ENCODE assay signal across 10 mouse cellular contexts in genomic region chrX:6922165-6922564, GRCm38 (mm10).
A peak's percentile ranks its signal among the peaks of the same experiment; 100 is the strongest.
DNase-seq lines count a peak whose midpoint lies in the region; ATAC-seq and TF ChIP-seq lines count a peak whose summit lies in the region.
"Had no signal": no experiment of that assay in that cellular context is flagged by ENCODE, and none has a peak within 500 bp of the region (broad histone marks: within the 10 kb centered on the region; RNA-seq: fewer than 3 reads in every experiment).

No protein-coding gene starts in this region.

- peak; percentile 53 for TF ChIP-seq CTCF in gastrocnemius, adult 2 months (IDR thresholded peaks at IDR 0.05)
- 0 out of 2 replicates have a peak, but pooled peaks have one; percentile 20 for TF ChIP-seq CTCF in midbrain, postnatal 0 days (IDR thresholded peaks at IDR 0.05)
- TF ChIP-seq CTCF in stomach, postnatal 0 days (IDR thresholded peaks at IDR 0.05; ENCODE audit: low read depth), result peak; percentile 70

- no peak for DNase-seq in gastrocnemius, adult 2 months
- no peak for DNase-seq in gastrocnemius, adult 8-10 months (ENCODE audit: low spot score in 2 of 2)
- no peak for DNase-seq in midbrain, postnatal 0 days (ENCODE audit: low spot score)
- peak; percentile 1 for DNase-seq in forelimb bud, embryonic 11.5 days (ENCODE audit: low read depth, low spot score)
- peak; percentile 12 for DNase-seq in stomach, postnatal 0 days (ENCODE audit: low spot score)
- no peak for DNase-seq in yolk sac, embryonic 10.5 days (ENCODE audit: low spot score)

- no peak for TF ChIP-seq EP300 in stomach, postnatal 0 days (optimal IDR thresholded peaks at IDR 0.05)

- intact Hi-C loops in gastrocnemius, adult 2 months (cut with DNase I), result no loop called here

- no peaks in the 10 kb centered on the region for H3K36me3 ChIP-seq in midbrain, postnatal 0 days (ENCODE audit: insufficient read depth, low read length)
- H3K36me3 ChIP-seq in midbrain, embryonic 15.5 days (replicated peaks), result no peaks in the 10 kb centered on the region
- H3K36me3 ChIP-seq in stomach, postnatal 0 days (ENCODE audit: control insufficient read depth, insufficient read depth, low read length), result no peaks in the 10 kb centered on the region
- H3K36me3 ChIP-seq: embryonic facial prominence, embryonic 12.5 days had no signal

- H3K4me1 ChIP-seq in midbrain, postnatal 0 days (ENCODE audit: insufficient read depth, low read length), result no peaks in the 10 kb centered on the region
- H3K4me1 ChIP-seq in midbrain, embryonic 15.5 days, result no peaks in the 10 kb centered on the region
- H3K4me1 ChIP-seq in stomach, postnatal 0 days (replicated peaks; ENCODE audit: control insufficient read depth, insufficient read depth), result no peaks in the 10 kb centered on the region
- H3K4me1 ChIP-seq: embryonic facial prominence, embryonic 12.5 days had no signal

- no peak overlapping the region for H3K4me2 ChIP-seq in midbrain, postnatal 0 days (ENCODE audit: low read depth, low read length, poor library complexity, severe bottlenecking)
- no peak overlapping the region for H3K4me2 ChIP-seq in midbrain, embryonic 15.5 days
- no peak overlapping the region for H3K4me2 ChIP-seq in stomach, postnatal 0 days (replicated peaks; ENCODE audit: low read depth)
- H3K4me2 ChIP-seq: embryonic facial prominence, embryonic 12.5 days had no signal

- H3K27ac ChIP-seq in gastrocnemius, adult 2 months, result no peak overlapping the region
- H3K27ac ChIP-seq in midbrain, postnatal 0 days (ENCODE audit: low read depth, low read length), result no peak overlapping the region
- no peak overlapping the region for H3K27ac ChIP-seq in midbrain, embryonic 15.5 days
- H3K27ac ChIP-seq in stomach, postnatal 0 days (replicated peaks), result no peak overlapping the region
- H3K27ac ChIP-seq: embryonic facial prominence, embryonic 12.5 days had no signal

- no peak overlapping the region for H3K4me3 ChIP-seq in gastrocnemius, adult 2 months
- H3K4me3 ChIP-seq in midbrain, postnatal 0 days (ENCODE audit: low read depth, low read length), result no peak overlapping the region
- H3K4me3 ChIP-seq in midbrain, embryonic 15.5 days, result no peak overlapping the region
- no peak overlapping the region for H3K4me3 ChIP-seq in stomach, postnatal 0 days (ENCODE audit: low read depth, low read length)
- H3K4me3 ChIP-seq: embryonic facial prominence, embryonic 12.5 days had no signal

- WGBS in midbrain, postnatal 0 days, result 75% methylated on average over 5 of the region's 5 CpGs
- WGBS in midbrain, embryonic 15.5 days, result 80% methylated on average over 5 of the region's 5 CpGs
- 56% methylated on average over 5 of the region's 5 CpGs for WGBS in stomach, postnatal 0 days

- H3K9me3 ChIP-seq in midbrain, postnatal 0 days (ENCODE audit: low read length), result no peaks in the 10 kb centered on the region
- no peaks in the 10 kb centered on the region for H3K9me3 ChIP-seq in midbrain, embryonic 15.5 days
- H3K9me3 ChIP-seq in stomach, postnatal 0 days (ENCODE audit: control insufficient read depth, low read length), result no peaks in the 10 kb centered on the region
- H3K9me3 ChIP-seq: embryonic facial prominence, embryonic 12.5 days had no signal

- no peak for ATAC-seq in midbrain, postnatal 0 days (ENCODE audit: low FRiP score)
- ATAC-seq in midbrain, embryonic 15.5 days (replicated peaks), result no peak
- no peak for ATAC-seq in stomach, postnatal 0 days (ENCODE audit: low FRiP score, low TSS enrichment)
- ATAC-seq in frontal cortex, adult (ENCODE audit: low TSS enrichment), result no peak
- ATAC-seq: hindbrain, embryonic 16.5 days had no signal

- no peaks in the 10 kb centered on the region for H3K27me3 ChIP-seq in midbrain, postnatal 0 days (ENCODE audit: insufficient read depth, low read length)
- no peaks in the 10 kb centered on the region for H3K27me3 ChIP-seq in midbrain, embryonic 15.5 days (replicated peaks)
- no peaks in the 10 kb centered on the region for H3K27me3 ChIP-seq in stomach, postnatal 0 days (ENCODE audit: control insufficient read depth, insufficient read depth, low read length)
- H3K27me3 ChIP-seq: embryonic facial prominence, embryonic 12.5 days had no signal

- no peak overlapping the region for H3K9ac ChIP-seq in midbrain, postnatal 0 days (replicated peaks; ENCODE audit: low read length, poor library complexity, severe bottlenecking)
- no peak overlapping the region for H3K9ac ChIP-seq in midbrain, embryonic 15.5 days
- no peak overlapping the region for H3K9ac ChIP-seq in stomach, postnatal 0 days (ENCODE audit: low read length)
- H3K9ac ChIP-seq: embryonic facial prominence, embryonic 12.5 days had no signal

Comparison
In these comparisons a context has a peak if more than half of its experiments do, and no peak if none do; other contexts are left out.
1. DNase-seq: peak in forelimb bud, embryonic 11.5 days (single experiment) and stomach, postnatal 0 days (single experiment); none in gastrocnemius, adult 2 months (single experiment), gastrocnemius, adult 8-10 months (0 of 2), midbrain, postnatal 0 days (single experiment) and yolk sac, embryonic 10.5 days (single experiment).
2. CTCF ChIP-seq: peak in every context shown above with its lines; median percentile 70 in stomach, postnatal 0 days; 53 in gastrocnemius, adult 2 months; 20 in midbrain, postnatal 0 days.